Mouse (Mus musculus) layer of hippocampus, adult 9-10 months (tissue): Measurements from ENCODE around the gene Bves.
"Not testable (repeated sequence)": the region's sequence is repeated elsewhere in the genome, so short reads cannot be mapped to it uniquely, and the experiment has no call there.

Experiments used
- DNase-seq: peaks from one replicate; pipeline ENCODE4 v3.0.0; 2022; ENCODE audit warnings: low spot score

The Bves gene

DNA sequence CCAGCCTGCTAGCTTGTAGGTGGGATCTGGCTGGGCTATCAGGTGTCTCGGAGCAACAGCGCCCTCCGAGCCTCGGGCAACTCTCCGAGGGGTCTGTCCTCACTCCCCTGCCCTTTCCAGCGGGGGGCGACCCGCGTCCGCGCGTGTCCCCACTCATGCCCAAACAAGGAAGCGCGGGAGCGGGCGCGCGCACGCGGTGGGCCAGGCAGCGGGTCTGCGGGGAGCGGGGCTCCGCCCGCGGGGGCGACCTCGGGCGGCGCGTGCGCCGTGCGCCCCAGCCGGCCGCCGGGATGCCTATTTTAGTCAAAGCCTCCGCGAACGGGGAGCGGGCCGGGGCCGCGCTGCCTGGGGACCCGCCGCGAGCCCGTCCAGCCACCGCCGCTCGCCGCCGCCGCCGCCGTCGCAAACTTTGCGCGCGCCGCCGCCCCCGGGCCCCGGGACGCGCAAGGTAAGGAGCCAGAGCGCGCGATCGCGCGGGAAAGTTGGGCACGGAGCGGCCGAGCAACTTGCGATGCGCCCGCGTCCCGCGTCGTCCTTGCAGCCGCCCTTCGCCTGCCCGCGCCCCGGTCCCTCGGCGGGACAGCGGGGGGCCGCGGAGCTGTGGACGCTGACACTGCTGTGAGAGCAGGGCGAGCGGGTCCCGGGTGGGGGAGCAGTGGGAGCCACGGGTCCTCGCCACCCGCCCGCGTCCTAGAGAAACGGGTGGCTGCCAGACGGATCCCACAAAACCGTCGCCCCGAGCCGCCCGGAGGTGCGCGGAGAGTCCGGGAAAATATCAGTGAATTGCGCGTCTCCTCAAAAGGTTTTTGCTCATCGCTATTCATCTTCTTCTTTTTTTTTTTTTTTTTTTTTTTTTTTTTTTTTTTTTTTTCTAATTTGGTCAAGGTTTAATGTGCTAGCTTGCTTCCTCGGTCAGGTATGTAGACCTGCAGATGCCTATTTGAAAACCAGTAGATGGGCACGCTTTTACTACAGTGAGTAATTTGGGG, at the start of gene Bves:
Bves (plus strand) TSS at position 339 of the 989 bp plus-strand sequence.
- no peak for DNase-seq

DNA sequence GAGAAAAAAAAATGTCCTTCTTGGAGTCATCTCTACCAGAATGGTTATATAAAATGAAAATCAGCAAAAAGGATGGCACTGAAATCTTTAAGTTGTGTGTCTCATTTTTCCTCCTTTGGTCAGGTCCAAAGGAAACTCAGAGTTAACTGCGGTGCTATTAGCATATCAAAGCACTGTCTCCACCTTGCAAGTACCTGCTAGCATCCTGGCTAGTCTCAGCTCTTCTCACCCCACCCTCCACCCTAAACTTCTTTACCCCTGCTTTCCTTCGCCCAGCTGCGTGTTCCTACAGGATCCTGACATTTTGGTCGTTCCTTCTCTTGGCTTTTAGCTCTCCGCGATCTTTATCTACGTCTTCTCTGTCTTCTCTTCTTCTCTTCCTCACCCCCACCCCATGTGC, 47.2 kb upstream of the Bves start:
- DNase-seq: no peak

- no peak for DNase-seq
Observed at GRCm38 (mm10) chr10:45289218-45290105, 46.1 kb upstream of the Bves start.

DNA sequence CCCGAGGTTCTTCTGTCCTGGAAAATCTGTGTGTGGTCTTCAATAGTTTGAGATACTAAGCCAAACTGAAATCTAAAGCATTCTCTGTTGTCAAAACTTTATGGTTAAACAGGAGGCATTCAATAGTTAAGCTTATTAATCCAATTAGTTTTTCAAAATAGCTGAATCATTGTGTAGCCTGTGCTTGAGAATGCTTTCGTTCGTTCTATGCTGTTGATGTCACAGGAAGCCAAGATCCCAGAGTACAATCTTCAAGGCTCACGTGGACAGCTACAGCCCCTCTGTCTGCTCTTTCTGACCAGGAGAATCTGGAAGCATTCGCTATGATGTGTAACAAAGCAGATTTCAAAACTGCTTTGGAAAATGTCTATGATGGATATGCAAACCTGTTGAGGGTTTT, 45.0 kb upstream of the Bves start:
- no peak for DNase-seq

- DNase-seq: not testable (repeated sequence)
Observed at GRCm38 (mm10) chr10:45292159-45292558, 43.4 kb upstream of the Bves start.

- no peak for DNase-seq
Observed at GRCm38 (mm10) chr10:45295093-45295492, 40.5 kb upstream of the Bves start.

DNA sequence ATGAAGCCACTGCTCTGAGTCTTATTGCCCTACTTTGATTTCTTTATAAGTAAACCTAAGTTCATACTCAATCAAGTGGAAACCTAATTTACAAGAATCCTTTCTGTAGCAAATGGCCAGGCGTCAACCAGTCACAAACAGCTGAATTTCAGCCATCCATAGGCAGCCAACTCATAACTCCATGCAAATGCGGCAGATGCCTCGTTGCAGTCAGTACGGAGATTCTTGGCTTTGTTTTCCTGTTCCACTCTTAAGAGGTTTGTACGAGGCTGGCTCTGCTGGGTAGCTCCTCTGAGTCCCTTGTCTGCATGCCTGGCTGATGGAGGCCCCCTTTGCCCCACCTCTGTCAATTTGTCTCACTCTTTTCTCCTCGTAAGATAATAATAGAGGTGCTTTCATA, 37.1 kb upstream of the Bves start:
- DNase-seq: no peak

DNA sequence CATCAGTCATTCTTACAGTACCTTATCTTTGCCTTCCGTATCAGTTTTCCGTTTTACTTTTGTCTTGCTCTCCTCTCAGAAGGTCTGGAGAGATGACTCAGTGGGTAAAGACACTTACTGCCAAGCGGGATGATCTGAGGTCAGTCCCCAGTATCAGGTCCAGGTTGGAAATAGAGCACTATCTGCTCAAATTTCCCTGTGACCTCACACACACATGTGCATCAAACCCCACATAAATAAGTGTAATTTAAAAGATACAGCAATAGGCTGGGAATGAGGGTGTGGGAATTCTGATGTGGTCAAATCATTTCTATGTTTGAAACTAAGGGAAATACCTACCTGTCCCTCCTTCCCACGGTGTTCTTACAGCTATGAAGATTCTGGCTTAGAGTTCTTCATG, 36.1 kb upstream of the Bves start:
- no peak for DNase-seq

GRCm38 (mm10) chr10:45303315-45304036, 32.1 kb upstream of the Bves start:
- DNase-seq: no peak

GRCm38 (mm10) chr10:45305173-45305572, 30.4 kb upstream of the Bves start:
- DNase-seq: no peak

DNA sequence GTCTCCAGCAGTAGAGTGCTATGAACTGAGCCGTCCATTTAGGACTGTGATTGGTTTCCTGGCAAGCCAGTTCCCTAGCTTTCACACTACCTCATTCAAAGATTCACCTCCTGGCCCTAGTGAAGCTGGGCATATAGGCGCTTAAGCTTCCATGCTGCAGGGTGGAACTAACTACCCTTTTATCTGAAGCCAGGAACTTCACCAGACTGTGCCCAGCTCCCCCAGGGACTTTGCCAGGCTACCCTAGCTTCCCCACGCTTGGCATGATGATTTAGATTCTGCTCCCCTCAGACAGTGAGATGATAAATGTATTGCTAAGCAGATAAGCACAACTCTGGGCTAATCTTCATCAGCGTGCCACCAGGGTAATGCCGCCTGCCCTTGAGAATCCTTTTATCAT, 24.4 kb upstream of the Bves start:
- no peak for DNase-seq

DNA sequence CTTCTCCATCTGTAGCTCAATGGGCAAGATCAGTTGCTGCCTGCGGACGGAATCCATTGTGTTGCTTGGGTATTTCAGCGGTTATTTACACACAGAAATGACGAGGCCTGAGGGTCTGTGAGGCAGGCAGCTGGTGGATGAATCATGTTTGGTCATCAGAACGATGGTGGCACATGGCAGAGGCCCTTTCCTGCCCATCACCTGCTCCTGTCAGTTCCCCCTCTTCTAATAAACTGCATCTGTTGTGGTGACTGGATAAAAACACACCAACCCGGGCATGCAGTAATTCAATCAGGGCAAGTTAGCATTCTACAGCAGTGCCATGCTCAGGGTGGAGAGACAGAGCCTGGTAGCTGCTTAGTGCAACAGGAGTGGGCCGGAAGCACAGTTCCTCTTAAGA, 23.9 kb upstream of the Bves start:
- no peak for DNase-seq

- DNase-seq: no peak
Observed at GRCm38 (mm10) chr10:45314865-45315264, 20.7 kb upstream of the Bves start.

- DNase-seq: no peak
Observed at GRCm38 (mm10) chr10:45318922-45319321, 16.6 kb upstream of the Bves start.

DNA sequence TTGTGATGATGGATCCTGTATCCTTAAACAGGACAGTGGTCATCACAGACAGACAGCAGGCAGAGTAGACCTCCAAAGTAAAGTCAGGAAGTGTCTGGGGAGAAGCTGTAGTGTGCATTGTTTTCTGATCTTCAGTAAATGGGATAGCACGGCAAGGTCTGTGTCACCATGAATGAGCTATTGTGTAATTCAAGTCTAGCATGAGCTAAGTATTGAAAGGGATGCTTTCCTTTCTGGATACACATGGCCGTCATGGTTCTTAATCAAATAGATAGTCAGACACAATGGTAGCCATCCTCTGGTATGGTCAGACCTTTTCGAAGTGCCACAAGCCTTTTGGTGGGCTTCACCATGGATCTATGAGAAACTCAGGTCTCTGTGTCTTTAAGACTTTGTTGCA, 15.3 kb upstream of the Bves start:
- no peak for DNase-seq

DNA sequence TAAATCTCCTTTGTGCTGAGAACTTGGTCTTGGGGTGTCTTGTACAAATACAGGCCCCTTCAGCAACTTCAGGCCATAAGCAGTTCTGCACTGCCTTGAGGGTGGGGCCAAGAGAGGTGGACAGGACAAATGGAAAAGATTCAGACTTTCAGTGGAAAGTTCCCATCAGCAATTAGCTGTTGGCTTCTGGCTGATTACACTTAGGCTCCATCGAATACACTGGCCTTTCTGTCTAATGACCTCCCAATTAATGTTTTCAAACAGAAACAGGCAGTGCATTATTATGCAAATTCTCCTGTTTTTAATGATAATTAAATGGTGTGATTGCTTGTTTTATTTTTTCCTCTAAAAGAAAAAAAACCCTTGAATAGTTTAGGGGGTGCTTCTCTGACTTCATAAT, 11.4 kb upstream of the Bves start:
- DNase-seq: no peak

- no peak for DNase-seq
Observed at GRCm38 (mm10) chr10:45328196-45329000, 7.2 kb upstream of the Bves start.

GRCm38 (mm10) chr10:45334925-45335324, 647 bp upstream of the Bves start:
- no peak for DNase-seq

DNA sequence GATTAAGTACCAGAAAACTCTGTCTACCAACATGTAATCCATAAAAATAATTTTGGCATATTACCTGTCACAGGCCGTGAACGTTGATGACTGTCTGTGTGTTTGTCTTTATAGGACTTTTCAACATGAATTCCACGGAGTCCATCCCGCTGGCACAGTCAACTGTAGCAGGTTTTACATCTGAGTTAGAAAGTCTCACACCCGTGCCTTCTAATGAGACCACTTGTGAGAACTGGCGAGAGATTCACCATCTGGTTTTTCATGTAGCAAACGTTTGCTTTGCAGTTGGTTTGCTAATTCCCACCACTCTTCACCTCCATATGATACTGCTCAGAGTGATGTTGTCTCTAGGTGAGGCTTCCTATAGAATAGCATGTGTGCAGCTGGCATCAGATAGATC, 3.5 kb downstream of the Bves start:
- DNase-seq: no peak

DNA sequence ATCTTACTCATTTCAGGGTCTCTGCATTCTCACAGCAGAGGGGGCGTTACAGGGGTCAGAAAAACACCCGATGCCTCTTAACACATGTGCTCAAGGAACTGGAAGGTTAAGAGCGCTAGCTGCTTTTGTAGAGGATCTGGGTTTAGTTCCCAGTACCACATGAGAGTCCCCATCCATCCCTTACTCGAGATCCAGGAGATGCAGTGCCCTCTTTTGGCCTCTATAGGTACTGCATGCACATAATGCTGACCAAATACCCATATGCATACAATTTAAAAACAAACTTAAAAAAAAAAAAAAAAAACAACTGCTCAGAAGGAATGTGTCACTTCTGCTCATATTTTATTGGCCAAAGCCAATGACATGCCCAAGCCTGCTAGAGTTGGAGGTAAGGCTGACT, 8.8 kb downstream of the Bves start:
- no peak for DNase-seq

- DNase-seq: no peak
Observed at GRCm38 (mm10) chr10:45345217-45345616, 9.6 kb downstream of the Bves start.
